Comparison of ENCODE assay signal across 28 mouse cellular contexts in the genomic region with DNA sequence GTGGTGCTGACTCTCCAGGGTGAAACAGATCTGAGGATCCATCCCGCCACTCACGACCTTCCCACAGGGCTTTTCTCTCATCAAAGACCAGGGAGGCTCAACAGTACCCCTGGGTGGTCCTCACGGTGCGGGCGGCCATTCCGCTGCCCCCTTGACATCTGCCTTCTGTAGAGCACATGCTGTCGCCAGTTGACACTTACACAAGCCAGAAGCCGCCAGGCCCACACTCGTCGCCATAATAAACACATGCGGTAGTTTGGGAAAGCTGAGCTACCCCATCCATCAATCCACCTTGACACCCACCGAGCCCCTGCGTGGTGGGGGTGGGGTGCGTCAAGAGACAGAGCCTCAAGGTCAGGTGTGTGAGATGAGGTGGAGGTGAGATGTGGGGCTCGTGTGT.
A peak's percentile ranks its signal among the peaks of the same experiment; 100 is the strongest.
DNase-seq lines count a peak whose midpoint lies in the region; ATAC-seq and TF ChIP-seq lines count a peak whose summit lies in the region.
"Had no signal": no experiment of that assay in that cellular context is flagged by ENCODE, and none has a peak within 500 bp of the region (broad histone marks: within the 10 kb centered on the region; RNA-seq: fewer than 3 reads in every experiment).

No protein-coding gene starts in this region.

- H3K4me1 ChIP-seq in E14TG2a.4 (replicated peaks; ENCODE audit: low read depth, low read length), result peaks cover 33% of the 10 kb centered on the region
- H3K4me1 ChIP-seq in limb, embryonic 10.5 days, result peaks cover 47% of the 10 kb centered on the region
- H3K4me1 ChIP-seq: embryonic facial prominence, embryonic 12.5 days; embryonic facial prominence, embryonic 15.5 days; hindbrain, embryonic 13.5 days had no signal

- peaks cover 40% of the 10 kb centered on the region for H3K27me3 ChIP-seq in E14TG2a.4 (ENCODE audit: insufficient read depth, low read length)
- peaks cover 28% of the 10 kb centered on the region for H3K27me3 ChIP-seq in limb, embryonic 10.5 days (ENCODE audit: low read depth, poor library complexity, severe bottlenecking)
- H3K27me3 ChIP-seq: embryonic facial prominence, embryonic 12.5 days; embryonic facial prominence, embryonic 15.5 days had no signal

- H3K4me3 ChIP-seq in E14TG2a.4 (replicated peaks; ENCODE audit: low read length), result 0 out of 2 replicates have a peak overlapping the region, but pooled peaks have one; percentile 17
- 0 out of 2 replicates have a peak overlapping the region, but pooled peaks have one; percentile 4 for H3K4me3 ChIP-seq in limb, embryonic 10.5 days
- H3K4me3 ChIP-seq: embryonic facial prominence, embryonic 12.5 days; embryonic facial prominence, embryonic 15.5 days; hindbrain, embryonic 10.5 days; hindbrain, embryonic 13.5 days had no signal

- ATAC-seq in frontal cortex, adult (ENCODE audit: low TSS enrichment), result no peak
- ATAC-seq: activated CD4-positive, CD25-positive, alpha-beta regulatory T cell, adult 4 months; CD4-positive, CD25-positive, alpha-beta regulatory T cell, adult 4 months; forebrain, embryonic 14.5 days; forebrain, postnatal 0 days; hindbrain, embryonic 16.5 days; inflammation-experienced regulatory T-cells, adult 6 months; intestine, embryonic 16.5 days had no signal

- DNase-seq in embryo, embryonic 10 days (ENCODE audit: low spot score), result peak; percentile 61
- DNase-seq in embryo, embryonic 9.5 days (ENCODE audit: extremely low spot score), result peak; percentile 41
- DNase-seq in limb, embryonic 10.5 days (ENCODE audit: low spot score), result peak; percentile 77
- no peak for DNase-seq in cerebellum, adult 11 months
- DNase-seq in ovary, postnatal 14 days (ENCODE audit: low spot score), result no peak
- DNase-seq in adrenal gland, postnatal 14 days, result no peak
- DNase-seq: adrenal gland, adult 8-10 months; adrenal gland, postnatal 36 days; cerebellum, adult 11-12 months; cerebellum, adult 8-10 months; cerebellum, postnatal 10 days; cerebellum, postnatal 36 days; forebrain, postnatal 0 days; gastrocnemius, postnatal 10 days; gastrocnemius, postnatal 36 days; heart, postnatal 36 days had no signal

- H3K27ac ChIP-seq in limb, embryonic 10.5 days, result peak overlapping the region; percentile 62; the same call in 1 of the 2 replicates
- H3K27ac ChIP-seq: embryonic facial prominence, embryonic 12.5 days; embryonic facial prominence, embryonic 15.5 days; hindbrain, embryonic 10.5 days; hindbrain, embryonic 13.5 days had no signal

- WGBS in limb, embryonic 10.5 days, result 24% methylated on average over 15 of the region's 15 CpGs

- no peaks in the 10 kb centered on the region for H3K9me3 ChIP-seq in E14TG2a.4 (ENCODE audit: low read length)
- H3K9me3 ChIP-seq in limb, embryonic 10.5 days (replicated peaks), result no peaks in the 10 kb centered on the region
- H3K9me3 ChIP-seq: embryonic facial prominence, embryonic 12.5 days; embryonic facial prominence, embryonic 15.5 days; hindbrain, embryonic 10.5 days; hindbrain, embryonic 13.5 days had no signal

- no peak for TF ChIP-seq CTCF in E14TG2a.4 (conservative IDR thresholded peaks at IDR 0.05; ENCODE audit: low read length)

- no peaks in the 10 kb centered on the region for H3K36me3 ChIP-seq in E14TG2a.4 (ENCODE audit: insufficient read depth, low read length)
- no peaks in the 10 kb centered on the region for H3K36me3 ChIP-seq in limb, embryonic 10.5 days
- H3K36me3 ChIP-seq: embryonic facial prominence, embryonic 12.5 days; embryonic facial prominence, embryonic 15.5 days; hindbrain, embryonic 10.5 days; hindbrain, embryonic 13.5 days had no signal

Comparison
In these comparisons a context has a peak if more than half of its experiments do, and no peak if none do; other contexts are left out.
1. DNase-seq: peak in embryo, embryonic 10 days (single experiment), embryo, embryonic 9.5 days (single experiment) and limb, embryonic 10.5 days (single experiment); none in cerebellum, adult 11 months (single experiment), ovary, postnatal 14 days (single experiment) and adrenal gland, postnatal 14 days (single experiment).